Mouse (Mus musculus): ENCODE measurements around the gene Zfp935.
"Not testable (repeated sequence)": the region's sequence is repeated elsewhere in the genome, so short reads cannot be mapped to it uniquely, and the experiment has no call there.

The Zfp935 gene

GRCm38 (mm10) chr13:62558189-62559110 lies at the start of gene Zfp935:
Gene Zfp935 (minus strand): TSS chr13:62558511.
- peak; percentile 64 to 69 for DNase-seq (ENCODE audit: low spot score in 2 of 2)

- DNase-seq (ENCODE audit: low spot score in 2 of 2), result not testable (repeated sequence)
These were observed 12.8 kb upstream of the Zfp935 start, which contains the start of gene Zfp934 for GRCm38 (mm10) chr13:62571099-62571498. Gene Zfp934 (minus strand): TSS chr13:62571199.

GRCm38 (mm10) chr13:62561696-62562095 lies 3.4 kb upstream of the Zfp935 start:
- not testable (repeated sequence) for DNase-seq (ENCODE audit: low spot score in 2 of 2)

GRCm38 (mm10) chr13:62530129-62530528 lies 28.2 kb downstream of the Zfp935 start:
- not testable (repeated sequence) for DNase-seq (ENCODE audit: low spot score in 2 of 2)

GRCm38 (mm10) chr13:62510641-62511420 lies 47.5 kb downstream of the Zfp935 start:
- not testable (repeated sequence) for DNase-seq (ENCODE audit: low spot score in 2 of 2)

GRCm38 (mm10) chr13:62472661-62473060 lies 85.7 kb downstream of the Zfp935 start:
- not testable (repeated sequence) for DNase-seq (ENCODE audit: low spot score in 2 of 2)

GRCm38 (mm10) chr13:62469947-62470346 lies 88.4 kb downstream of the Zfp935 start:
- not testable (repeated sequence) for DNase-seq (ENCODE audit: low spot score in 2 of 2)

- DNase-seq (ENCODE audit: low spot score in 2 of 2), result peak; percentile 80 to 87
These were observed 91.6 kb downstream of the Zfp935 start, which contains the start of gene Gm49359 for GRCm38 (mm10) chr13:62466424-62467334. Gene Gm49359 (minus strand): TSS chr13:62466832.

All from urinary bladder, postnatal 4 days (tissue).